Mouse (Mus musculus) hindbrain, embryonic 10.5 days (tissue): ENCODE results near the gene Olfr588-ps1. TPM values are rescaled to one million over a fixed set of nuclear protein-coding genes. Genes with fewer than 3 reads are reported as not detected.
"Not testable (repeated sequence)": the region's sequence is repeated elsewhere in the genome, so short reads cannot be mapped to it uniquely, and the experiment has no call there.

Experiments
- DNase-seq: peaks from one replicate; pipeline ENCODE4 v3.0.0-alpha.2; 2017; ENCODE audit warnings: low spot score
- H3K27ac ChIP-seq: fragments of 300-500 bp; sonication (generic); 2 replicates; pipeline ENCODE4 v1.5.1; 2016; ENCODE audit warnings: mild to moderate bottlenecking, moderate library complexity
- H3K27me3 ChIP-seq: fragments of 300-500 bp; sonication (generic); 2 replicates; pipeline ENCODE4 v1.6.1; 2016; ENCODE audit warnings: mild to moderate bottlenecking; ENCODE audit not compliant: poor library complexity, insufficient read depth, severe bottlenecking
- H3K36me3 ChIP-seq: fragments of 300-500 bp; sonication (generic); 2 replicates; pipeline ENCODE4 v1.6.1; 2016; ENCODE audit warnings: mild to moderate bottlenecking, moderate library complexity
- H3K4me1 ChIP-seq: fragments of 300-500 bp; sonication (generic); replicated peaks from 2 replicates; pipeline ENCODE4 v1.6.1; 2016; ENCODE audit warnings: mild to moderate bottlenecking
- H3K4me3 ChIP-seq: fragments of 300-500 bp; sonication (generic); 2 replicates; pipeline ENCODE4 v1.5.1; 2016; ENCODE audit warnings: mild to moderate bottlenecking, moderate library complexity
- H3K9me3 ChIP-seq: fragments of 300-500 bp; sonication (generic); 2 replicates; pipeline ENCODE4 v1.6.1; 2016; ENCODE audit warnings: mild to moderate bottlenecking, moderate library complexity
- WGBS: fragments of 180-500 bp; shearing (Covaris S2); methylation state at CpG from one replicate; pipeline ENCODE4 v1.1.7; 2016; 5-methylcytosine and 5-hydroxymethylcytosine counted together
- polyA plus RNA-seq: library from polyadenylated mRNA; unstranded; fragments of >200 nt; fragmentation: Nextera tagmentation; extraction: Ambion mirVana; gene quantifications from 2 replicates; pipeline ENCODE4 v1.2.1, GENCODE M21; 2016

Olfr588-ps1 gene
- polyA plus RNA-seq: not detected in 2 replicates

DNA sequence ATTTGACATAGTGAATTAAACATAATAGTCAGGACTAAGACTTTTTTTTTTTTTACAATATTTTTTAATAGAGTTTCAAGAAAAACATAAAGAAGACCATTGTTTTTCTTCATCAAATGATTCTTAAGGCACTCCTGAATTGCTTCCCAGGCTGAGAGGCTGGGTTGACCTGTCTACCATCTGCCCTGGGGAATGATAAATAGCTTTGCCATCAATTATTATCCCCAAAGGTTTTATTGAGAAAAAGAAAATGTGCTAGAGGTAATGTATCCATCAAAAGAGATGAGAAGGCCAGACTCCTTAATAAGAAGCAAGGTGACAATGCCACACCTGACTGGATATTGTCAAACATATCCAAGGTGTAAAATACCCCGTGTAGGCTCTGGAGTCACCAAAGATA, at the start of gene Olfr588-ps1:
Olfr588-ps1 (plus strand) TSS at position 301 of the 400 bp plus-strand sequence.
- no peak within 1 kb of the TSS for H3K4me3 ChIP-seq
- H3K4me1 ChIP-seq: no peaks in the 10 kb centered on the region
- no peaks in the 10 kb centered on the region for H3K27me3 ChIP-seq
- no peaks in the 10 kb centered on the region for H3K36me3 ChIP-seq
- DNase-seq: no peak
- 87% methylated on average over 1 of the region's 1 CpGs for WGBS
- no peak within 1 kb of the TSS for H3K27ac ChIP-seq
- no peaks in the 10 kb centered on the region for H3K9me3 ChIP-seq

DNA sequence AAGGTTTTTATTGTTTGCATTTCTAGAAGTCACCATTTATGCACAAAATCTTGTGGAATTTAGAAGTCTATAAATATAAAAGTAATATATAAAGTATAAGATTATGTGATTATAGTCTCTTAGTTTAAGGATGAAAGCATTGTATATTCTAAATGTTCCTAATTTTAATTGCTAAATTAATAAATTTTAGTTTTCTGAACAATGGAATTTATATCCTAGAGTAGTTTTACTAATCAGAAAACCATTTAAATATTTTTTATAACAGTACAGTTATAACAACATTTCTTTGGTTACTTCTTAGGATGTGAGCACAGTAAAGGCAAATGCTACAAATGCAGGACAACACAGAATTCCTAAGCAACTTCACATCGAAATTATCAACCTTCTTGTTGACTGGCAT, 43.3 kb upstream of the Olfr588-ps1 start, which contains the start of gene Olfr585:
Olfr585 (plus strand) TSS at position 301 of the 400 bp plus-strand sequence.
- Histone ChIP-seq H3K9me3 (no peaks in the 10 kb centered on the region), H3K4me1 (no peaks in the 10 kb centered on the region), H3K36me3 (no peaks in the 10 kb centered on the region), H3K4me3 (no peak within 1 kb of the TSS), H3K27ac (no peak within 1 kb of the TSS), H3K27me3 (no peaks in the 10 kb centered on the region)
- no peak for DNase-seq
- WGBS: 83% methylated on average over 1 of the region's 1 CpGs

DNA sequence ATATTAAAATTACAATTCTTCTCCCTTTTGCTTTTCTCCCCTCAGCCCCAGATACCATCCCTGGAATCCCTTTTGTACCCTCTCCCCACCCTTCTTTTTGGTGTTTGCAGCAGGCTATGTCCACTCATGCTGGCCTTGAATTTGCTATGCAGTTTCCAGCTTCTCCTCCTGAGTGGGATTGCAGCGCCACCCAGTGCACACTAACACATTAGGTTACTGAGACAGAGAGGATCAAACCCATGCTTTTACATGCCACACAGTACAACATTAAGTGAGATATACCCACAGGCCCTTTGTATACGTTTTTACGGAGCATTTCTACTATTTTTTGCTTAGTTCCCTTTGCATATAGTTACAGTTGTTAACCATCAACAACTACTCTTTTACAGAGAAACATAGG, 21.3 kb upstream of the Olfr588-ps1 start:
- DNase-seq: no peak
- no peaks in the 10 kb centered on the region for H3K36me3 ChIP-seq
- no peak overlapping the region for H3K4me3 ChIP-seq
- WGBS: 47% methylated on average over 3 of the region's 3 CpGs
- no peaks in the 10 kb centered on the region for H3K9me3 ChIP-seq
- no peaks in the 10 kb centered on the region for H3K4me1 ChIP-seq
- no peak overlapping the region for H3K27ac ChIP-seq
- no peaks in the 10 kb centered on the region for H3K27me3 ChIP-seq

DNA sequence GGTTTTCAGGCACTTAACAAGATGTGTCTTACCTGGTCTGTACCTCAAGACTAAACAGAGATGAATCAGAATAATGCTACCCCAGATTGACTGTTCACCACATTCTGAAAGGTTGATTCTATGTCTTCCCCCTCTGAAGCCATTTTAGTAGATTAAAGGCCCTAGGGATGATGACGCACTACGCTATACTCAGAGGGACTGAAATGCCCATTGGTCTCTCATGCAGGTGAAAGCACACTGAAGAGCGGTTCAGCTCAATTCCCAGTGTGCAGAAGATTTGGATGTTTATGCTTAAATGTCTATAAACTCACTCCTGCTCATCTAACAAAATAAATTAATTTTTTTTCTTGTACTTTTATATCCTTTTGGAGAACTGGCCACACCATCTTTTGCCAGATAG, 15.1 kb upstream of the Olfr588-ps1 start, which contains the start of gene Olfr586:
Olfr586 (minus strand) TSS at position 101 of the 400 bp plus-strand sequence.
- Histone ChIP-seq H3K36me3 (no peaks in the 10 kb centered on the region), H3K9me3 (no peaks in the 10 kb centered on the region), H3K4me3 (no peak within 1 kb of the TSS), H3K4me1 (no peaks in the 10 kb centered on the region), H3K27ac (no peak within 1 kb of the TSS), H3K27me3 (no peaks in the 10 kb centered on the region)
- 94% methylated on average over 3 of the region's 3 CpGs for WGBS
- DNase-seq: no peak

DNA sequence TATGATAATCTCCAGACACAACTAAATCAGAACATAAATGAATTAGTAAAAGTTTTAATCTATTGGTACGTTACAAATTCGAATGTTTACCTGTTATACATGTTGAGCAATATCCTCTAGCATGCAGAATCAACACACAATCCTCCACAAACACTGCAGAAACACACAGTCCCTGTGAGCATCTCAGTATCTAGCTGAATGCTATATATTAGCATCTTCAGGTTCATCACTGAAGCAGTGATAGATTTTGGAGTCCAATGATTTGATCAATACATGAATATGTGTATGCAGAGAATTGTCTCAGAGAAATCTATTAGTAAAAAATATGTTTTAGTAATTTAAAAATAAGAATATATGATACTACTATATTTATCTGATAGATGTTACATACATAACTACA, 15.6 kb downstream of the Olfr588-ps1 start, which contains the start of gene Olfr589:
Olfr589 (minus strand) TSS at position 101 of the 400 bp plus-strand sequence.
- H3K4me1 ChIP-seq: no peaks in the 10 kb centered on the region
- H3K4me3 ChIP-seq: no peak within 1 kb of the TSS
- no peak for DNase-seq
- no peaks in the 10 kb centered on the region for H3K9me3 ChIP-seq
- H3K27me3 ChIP-seq: no peaks in the 10 kb centered on the region
- WGBS: 72% methylated on average over 2 of the region's 2 CpGs
- no peaks in the 10 kb centered on the region for H3K36me3 ChIP-seq
- H3K27ac ChIP-seq: no peak within 1 kb of the TSS

DNA sequence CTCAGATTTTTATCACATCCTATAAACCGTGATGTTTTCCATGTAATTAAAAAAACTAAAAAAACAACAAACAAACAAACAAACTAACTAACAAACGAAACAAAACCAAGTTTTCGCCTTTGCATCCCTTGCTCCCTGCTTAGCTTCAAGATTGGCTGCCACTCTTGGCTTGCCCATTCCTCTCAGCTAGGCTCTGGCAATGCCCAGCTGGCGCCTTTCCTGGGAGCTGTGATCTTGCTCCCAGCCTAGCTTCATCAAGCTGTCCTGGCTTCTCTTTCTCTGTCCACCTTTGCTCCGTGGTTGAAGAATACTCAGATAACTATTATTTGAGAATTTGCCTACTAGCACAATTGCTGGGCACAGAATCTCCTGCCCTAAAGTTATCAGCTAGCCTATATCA, 29.0 kb downstream of the Olfr588-ps1 start:
- 80% methylated on average over 5 of the region's 5 CpGs for WGBS
- H3K4me3 ChIP-seq: no peak overlapping the region
- no peaks in the 10 kb centered on the region for H3K4me1 ChIP-seq
- no peaks in the 10 kb centered on the region for H3K36me3 ChIP-seq
- no peaks in the 10 kb centered on the region for H3K27me3 ChIP-seq
- no peaks in the 10 kb centered on the region for H3K9me3 ChIP-seq
- H3K27ac ChIP-seq: no peak overlapping the region
- DNase-seq: no peak

DNA sequence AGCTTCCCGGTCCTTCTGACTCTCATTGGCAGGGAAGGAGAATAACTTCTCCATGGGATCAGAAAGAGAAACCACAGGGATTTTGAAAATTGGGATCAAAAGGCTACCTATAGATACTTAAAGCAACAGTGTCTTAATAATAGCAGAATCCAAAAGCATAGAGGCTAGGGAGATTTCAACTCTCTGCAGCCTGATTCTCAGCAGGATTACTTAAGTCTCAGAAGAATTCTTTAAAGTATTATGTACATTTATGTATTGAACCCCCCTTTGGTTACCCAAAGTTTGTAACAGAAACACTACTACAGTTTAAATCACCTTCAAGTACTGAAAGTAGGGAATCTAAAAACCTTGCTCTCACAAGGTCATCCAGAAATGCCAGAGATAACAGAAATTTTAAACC, 37.6 kb downstream of the Olfr588-ps1 start, which contains the start of gene Olfr591:
Olfr591 (minus strand) TSS at position 101 of the 400 bp plus-strand sequence.
- DNase-seq: no peak
- 81% methylated on average over 1 of the region's 1 CpGs for WGBS
- Histone ChIP-seq H3K9me3 (peaks cover 12% of the 10 kb centered on the region; the same call in 1 of the 2 replicates), H3K4me1 (no peaks in the 10 kb centered on the region), H3K36me3 (no peaks in the 10 kb centered on the region), H3K27ac (no peak within 1 kb of the TSS), H3K4me3 (no peak within 1 kb of the TSS), H3K27me3 (no peaks in the 10 kb centered on the region)

DNA sequence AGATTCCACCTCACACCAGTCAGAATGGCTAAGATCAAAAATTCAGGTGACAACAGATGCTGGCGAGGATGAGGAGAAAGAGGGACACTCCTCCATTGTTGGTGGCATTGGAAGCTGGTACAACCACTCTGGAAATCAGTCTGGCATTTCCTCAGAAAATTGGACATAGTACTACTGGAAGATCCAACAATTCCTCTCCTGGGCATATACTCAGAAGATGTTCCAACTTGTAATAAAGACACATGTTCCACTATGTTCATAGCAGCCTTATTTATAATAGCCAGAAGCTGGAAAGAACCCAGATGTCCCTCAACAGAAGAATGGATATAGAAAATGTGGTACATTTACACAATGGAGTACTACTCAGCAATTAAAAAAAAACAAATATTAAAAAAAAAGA, 43.8 kb downstream of the Olfr588-ps1 start, which contains the start of gene Olfr592:
Olfr592 (plus strand) TSS at position 301 of the 400 bp plus-strand sequence.
- WGBS: 90% methylated on average over 1 of the region's 1 CpGs
- H3K27ac ChIP-seq, H3K27me3 ChIP-seq, H3K36me3 ChIP-seq, H3K4me1 ChIP-seq, DNase-seq, H3K4me3 ChIP-seq: not testable (repeated sequence)
- H3K9me3 ChIP-seq: peaks cover 15% of the 10 kb centered on the region; the same call in 1 of the 2 replicates

Other genes with a start within 250 kb of the Olfr588-ps1 start
- not detected in 2 replicates for gene Olfr569, start 250.0 kb upstream of the Olfr588-ps1 start, polyA plus RNA-seq
- gene Olfr570, start 246.3 kb upstream of the Olfr588-ps1 start, polyA plus RNA-seq: not detected in 2 replicates
- 0.03 TPM in 1 of 2 replicates, not detected in the other for gene Olfr571, start 223.3 kb upstream of the Olfr588-ps1 start, polyA plus RNA-seq
- not detected in 2 replicates for gene Olfr572, start 216.5 kb upstream of the Olfr588-ps1 start, polyA plus RNA-seq
- not detected in 2 replicates for gene Olfr573-ps1, start 198.3 kb upstream of the Olfr588-ps1 start, polyA plus RNA-seq
- not detected in 2 replicates for gene Olfr574, start 192.4 kb upstream of the Olfr588-ps1 start, polyA plus RNA-seq
- not detected in 2 replicates for gene Olfr575, start 182.1 kb upstream of the Olfr588-ps1 start, polyA plus RNA-seq
- not detected in 2 replicates for gene Olfr576, start 178.2 kb upstream of the Olfr588-ps1 start, polyA plus RNA-seq
- gene Olfr577, start 164.9 kb upstream of the Olfr588-ps1 start, polyA plus RNA-seq: not detected in 2 replicates
- not detected in 2 replicates for gene Olfr578, start 151.6 kb upstream of the Olfr588-ps1 start, polyA plus RNA-seq
- not detected in 2 replicates for gene Olfr582, start 102.9 kb upstream of the Olfr588-ps1 start, polyA plus RNA-seq
- not detected in 2 replicates for gene Olfr583, start 89.6 kb upstream of the Olfr588-ps1 start, polyA plus RNA-seq
- gene Olfr584, start 59.0 kb upstream of the Olfr588-ps1 start, polyA plus RNA-seq: not detected in 2 replicates
- gene Olfr585, start 43.2 kb upstream of the Olfr588-ps1 start, polyA plus RNA-seq: not detected in 2 replicates
- not detected in 2 replicates for gene Olfr586, start 15.2 kb upstream of the Olfr588-ps1 start, polyA plus RNA-seq
- not detected in 2 replicates for gene Olfr589, start 15.5 kb downstream of the Olfr588-ps1 start, polyA plus RNA-seq
- gene Olfr591, start 37.5 kb downstream of the Olfr588-ps1 start, polyA plus RNA-seq: not detected in 2 replicates
- not detected in 2 replicates for gene Olfr592, start 43.9 kb downstream of the Olfr588-ps1 start, polyA plus RNA-seq
- gene Olfr593, start 71.0 kb downstream of the Olfr588-ps1 start, polyA plus RNA-seq: not detected in 2 replicates
- gene Olfr594, start 76.1 kb downstream of the Olfr588-ps1 start, polyA plus RNA-seq: not detected in 2 replicates
- not detected in 2 replicates for gene Usp17ld, start 111.6 kb downstream of the Olfr588-ps1 start, polyA plus RNA-seq
- not detected in 2 replicates for gene Olfr596, start 164.8 kb downstream of the Olfr588-ps1 start, polyA plus RNA-seq
- not detected in 2 replicates for gene Olfr597, start 175.4 kb downstream of the Olfr588-ps1 start, polyA plus RNA-seq
- gene Olfr598, start 182.7 kb downstream of the Olfr588-ps1 start, polyA plus RNA-seq: not detected in 2 replicates
- not detected in 2 replicates for gene Olfr599, start 195.0 kb downstream of the Olfr588-ps1 start, polyA plus RNA-seq
- not detected in 2 replicates for gene Olfr600, start 208.8 kb downstream of the Olfr588-ps1 start, polyA plus RNA-seq
- not detected in 2 replicates for gene Olfr601, start 221.8 kb downstream of the Olfr588-ps1 start, polyA plus RNA-seq
- gene Olfr603, start 245.3 kb downstream of the Olfr588-ps1 start, polyA plus RNA-seq: not detected in 2 replicates